Mouse (Mus musculus): ENCODE data around the gene Dnmbp. TPM values are rescaled to one million over a fixed set of nuclear protein-coding genes. Genes with fewer than 3 reads are reported as not detected.

The Dnmbp gene
- polyA plus RNA-seq, 1 experiment from 2014 or later: 21.4 TPM

- no peak for ATAC-seq
- peaks cover 22% of the 10 kb centered on the region for H3K36me3 ChIP-seq (ENCODE audit: control insufficient read depth, insufficient read depth)
- WGBS: 80% methylated on average over 12 of the region's 12 CpGs
- H3K4me1 ChIP-seq (replicated peaks; ENCODE audit: control insufficient read depth, insufficient read depth, low read length): peaks cover 4% of the 10 kb centered on the region; the same call in 1 of the 2 replicates
- no peak overlapping the region for H3K4me3 ChIP-seq (ENCODE audit: low read depth, low read length)
- H3K9me3 ChIP-seq (ENCODE audit: control insufficient read depth): no peaks in the 10 kb centered on the region
- no peak for TF ChIP-seq CTCF (IDR thresholded peaks at IDR 0.05; ENCODE audit: low read depth)
- no peak overlapping the region for H3K27ac ChIP-seq (ENCODE audit: low read depth, low read length)
- no peaks in the 10 kb centered on the region for H3K27me3 ChIP-seq (replicated peaks; ENCODE audit: control insufficient read depth, insufficient read depth, low read length)
- H3K4me2 ChIP-seq (replicated peaks; ENCODE audit: low read depth): no peak overlapping the region
- no peak overlapping the region for H3K9ac ChIP-seq (ENCODE audit: low read depth, low read length)
Observed at GRCm38 (mm10) chr19:43902887-43903286, 37.1 kb downstream of the Dnmbp start.

- H3K4me1 ChIP-seq (replicated peaks; ENCODE audit: control insufficient read depth, insufficient read depth, low read length): peaks cover 4% of the 10 kb centered on the region; the same call in 1 of the 2 replicates
- no peak overlapping the region for H3K9ac ChIP-seq (ENCODE audit: low read depth, low read length)
- H3K27ac ChIP-seq (ENCODE audit: low read depth, low read length): 0 out of 2 replicates have a peak overlapping the region, but pooled peaks have one; percentile 11
- no peaks in the 10 kb centered on the region for H3K27me3 ChIP-seq (replicated peaks; ENCODE audit: control insufficient read depth, insufficient read depth, low read length)
- no peaks in the 10 kb centered on the region for H3K9me3 ChIP-seq (ENCODE audit: control insufficient read depth)
- WGBS: 45% methylated on average over 9 of the region's 9 CpGs
- H3K4me3 ChIP-seq (ENCODE audit: low read depth, low read length): no peak overlapping the region
- TF ChIP-seq CTCF (IDR thresholded peaks at IDR 0.05; ENCODE audit: low read depth): peak; percentile 37
- H3K36me3 ChIP-seq (ENCODE audit: control insufficient read depth, insufficient read depth): peaks cover 28% of the 10 kb centered on the region
- no peak overlapping the region for H3K4me2 ChIP-seq (replicated peaks; ENCODE audit: low read depth)
- ATAC-seq: peak; percentile 63
Observed at GRCm38 (mm10) chr19:43900690-43901089, 39.3 kb downstream of the Dnmbp start.

GRCm38 (mm10) chr19:43898547-43898946 lies 41.4 kb downstream of the Dnmbp start:
- Histone ChIP-seq H3K9me3 (ENCODE audit: control insufficient read depth) (no peaks in the 10 kb centered on the region), H3K36me3 (ENCODE audit: control insufficient read depth, insufficient read depth) (peaks cover 28% of the 10 kb centered on the region), H3K9ac (ENCODE audit: low read depth, low read length) (no peak overlapping the region), H3K4me1 (replicated peaks; ENCODE audit: control insufficient read depth, insufficient read depth, low read length) (peaks cover 4% of the 10 kb centered on the region; the same call in 1 of the 2 replicates), H3K4me3 (ENCODE audit: low read depth, low read length) (no peak overlapping the region), H3K27ac (ENCODE audit: low read depth, low read length) (no peak overlapping the region), H3K27me3 (replicated peaks; ENCODE audit: control insufficient read depth, insufficient read depth, low read length) (no peaks in the 10 kb centered on the region), H3K4me2 (replicated peaks; ENCODE audit: low read depth) (no peak overlapping the region)
- 65% methylated on average over 10 of the region's 10 CpGs for WGBS
- ATAC-seq: no peak
- TF ChIP-seq CTCF (IDR thresholded peaks at IDR 0.05; ENCODE audit: low read depth): no peak

GRCm38 (mm10) chr19:43896441-43896840 lies 43.5 kb downstream of the Dnmbp start:
- Histone ChIP-seq H3K27ac (ENCODE audit: low read depth, low read length) (no peak overlapping the region), H3K4me1 (replicated peaks; ENCODE audit: control insufficient read depth, insufficient read depth, low read length) (peaks cover 4% of the 10 kb centered on the region; the same call in 1 of the 2 replicates)

GRCm38 (mm10) chr19:43895951-43896350 lies 44.0 kb downstream of the Dnmbp start:
- H3K4me3 ChIP-seq (ENCODE audit: low read depth, low read length): no peak overlapping the region
- peaks cover 4% of the 10 kb centered on the region; the same call in 1 of the 2 replicates for H3K4me1 ChIP-seq (replicated peaks; ENCODE audit: control insufficient read depth, insufficient read depth, low read length)
- TF ChIP-seq CTCF (IDR thresholded peaks at IDR 0.05; ENCODE audit: low read depth): no peak
- H3K9ac ChIP-seq (ENCODE audit: low read depth, low read length): no peak overlapping the region
- H3K4me2 ChIP-seq (replicated peaks; ENCODE audit: low read depth): no peak overlapping the region
- H3K27ac ChIP-seq (ENCODE audit: low read depth, low read length): no peak overlapping the region
- H3K36me3 ChIP-seq (ENCODE audit: control insufficient read depth, insufficient read depth): peaks cover 10% of the 10 kb centered on the region; the same call in 1 of the 2 replicates
- no peaks in the 10 kb centered on the region for H3K27me3 ChIP-seq (replicated peaks; ENCODE audit: control insufficient read depth, insufficient read depth, low read length)
- H3K9me3 ChIP-seq (ENCODE audit: control insufficient read depth): no peaks in the 10 kb centered on the region
- 78% methylated on average over 5 of the region's 5 CpGs for WGBS
- no peak for ATAC-seq

More at GRCm38 (mm10) chr19:43896441-43896840, 43.5 kb downstream of the Dnmbp start:
- no peak for TF ChIP-seq CTCF (IDR thresholded peaks at IDR 0.05; ENCODE audit: low read depth)
- Histone ChIP-seq H3K4me2 (replicated peaks; ENCODE audit: low read depth) (no peak overlapping the region), H3K27me3 (replicated peaks; ENCODE audit: control insufficient read depth, insufficient read depth, low read length) (no peaks in the 10 kb centered on the region), H3K36me3 (ENCODE audit: control insufficient read depth, insufficient read depth) (peaks cover 14% of the 10 kb centered on the region; the same call in 1 of the 2 replicates), H3K9ac (ENCODE audit: low read depth, low read length) (no peak overlapping the region), H3K4me3 (ENCODE audit: low read depth, low read length) (no peak overlapping the region), H3K9me3 (ENCODE audit: control insufficient read depth) (no peaks in the 10 kb centered on the region)
- 79% methylated on average over 14 of the region's 14 CpGs for WGBS
- no peak for ATAC-seq

GRCm38 (mm10) chr19:43894821-43895220 lies 45.2 kb downstream of the Dnmbp start:
- no peak for TF ChIP-seq CTCF (IDR thresholded peaks at IDR 0.05; ENCODE audit: low read depth)
- Histone ChIP-seq H3K27me3 (replicated peaks; ENCODE audit: control insufficient read depth, insufficient read depth, low read length) (no peaks in the 10 kb centered on the region), H3K9ac (ENCODE audit: low read depth, low read length) (no peak overlapping the region), H3K4me3 (ENCODE audit: low read depth, low read length) (no peak overlapping the region), H3K36me3 (ENCODE audit: control insufficient read depth, insufficient read depth) (peaks cover 10% of the 10 kb centered on the region; the same call in 1 of the 2 replicates), H3K27ac (ENCODE audit: low read depth, low read length) (no peak overlapping the region), H3K4me1 (replicated peaks; ENCODE audit: control insufficient read depth, insufficient read depth, low read length) (no peaks in the 10 kb centered on the region), H3K4me2 (replicated peaks; ENCODE audit: low read depth) (peak overlapping the region; percentile 24; the same call in 1 of the 2 replicates), H3K9me3 (ENCODE audit: control insufficient read depth) (no peaks in the 10 kb centered on the region)
- ATAC-seq: peak; percentile 34
- WGBS: 23% methylated on average over 9 of the region's 9 CpGs
